Mouse (Mus musculus) heart, postnatal 10 days (tissue): ENCODE results near the gene Cast. TPM values are rescaled to one million over a fixed set of nuclear protein-coding genes. Genes with fewer than 3 reads are reported as not detected.

Source experiments
- DNase-seq, 2 experiments: peaks; one replicate each; pipeline ENCODE4 v3.0.0; 2021
- intact Hi-C: fragments of 180-260 bp; cut with DNase I; formaldehyde crosslinking; loops from one replicate; pipeline ENCODE4 v1.15.1; 2025
- total RNA-seq, 2 experiments: library from RNA; stranded (reverse); gene quantifications; 2 replicates each; pipeline ENCODE4 v1.2.3; 2021

Gene Cast
- 100 to 1,000 TPM; 107 to 108 TPM for total RNA-seq

DNA sequence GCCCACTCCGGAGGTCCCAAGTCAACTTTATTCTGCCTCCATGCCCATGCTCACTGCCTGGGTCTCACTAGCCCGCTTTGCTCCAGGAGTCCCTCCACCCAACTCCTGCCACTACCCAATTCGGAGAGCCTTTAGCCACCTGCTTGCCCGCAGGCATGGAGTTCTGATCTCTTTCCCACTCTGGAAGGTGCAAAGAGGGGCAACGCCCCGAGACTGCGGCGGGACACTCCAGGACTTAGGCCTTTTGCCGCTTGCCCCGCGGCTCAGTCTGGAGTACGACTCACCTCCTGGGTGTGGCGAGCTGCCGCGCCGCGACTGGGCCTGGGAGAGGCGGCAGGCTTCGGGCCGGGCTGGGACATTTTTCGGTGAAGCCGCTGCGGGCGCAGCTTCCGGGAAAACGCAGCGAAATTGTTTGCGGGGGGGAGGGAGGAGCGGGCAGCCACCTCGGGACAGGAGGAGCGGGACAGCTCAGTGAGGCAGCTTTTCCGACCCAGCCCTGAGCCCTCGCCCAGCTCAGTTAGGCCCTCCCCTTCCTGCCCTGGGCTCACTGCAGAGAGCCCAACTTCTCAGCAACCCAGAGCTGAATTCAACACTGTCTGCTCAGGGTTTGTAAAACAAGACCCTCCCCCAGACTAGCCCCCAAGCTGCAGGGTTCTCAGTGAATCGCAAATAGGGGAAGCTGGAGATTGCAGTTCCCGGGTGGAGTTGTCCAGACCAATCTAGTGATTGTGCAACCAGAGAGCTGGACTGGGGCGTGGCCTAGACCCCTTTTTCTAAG is at the start of gene Cast:
TSS of gene Cast (minus strand) at position 659 of the 778 bp plus-strand sequence.
- intact Hi-C loops, result loop anchor here (5.0 kb wide), 2 partner anchors 36 to 166 kb away; no protein-coding TSS in a partner anchor
- peak; percentile 74 to 76 for DNase-seq

GRCm38 (mm10) chr13:74854338-74855047 is 45.9 kb upstream of the Cast start:
- intact Hi-C loops, result loop anchor here (1.0 to 10.0 kb wide), 3 partner anchors 215 to 1170 kb away; partner anchors contain the start of gene Erap1
- peak; percentile 82 to 84 for DNase-seq

- intact Hi-C loops, result loop anchor here (10.0 kb wide), 2 partner anchors 506 to 1174 kb away; no protein-coding TSS in a partner anchor
Measured at GRCm38 (mm10) chr13:74850823-74851222, 42.2 kb upstream of the Cast start.

GRCm38 (mm10) chr13:74845886-74846285 is 37.3 kb upstream of the Cast start:
- intact Hi-C loops, result no loop called here
- DNase-seq, result no peak

More at GRCm38 (mm10) chr13:74850823-74851222, 42.2 kb upstream of the Cast start:
- no peak for DNase-seq

DNA sequence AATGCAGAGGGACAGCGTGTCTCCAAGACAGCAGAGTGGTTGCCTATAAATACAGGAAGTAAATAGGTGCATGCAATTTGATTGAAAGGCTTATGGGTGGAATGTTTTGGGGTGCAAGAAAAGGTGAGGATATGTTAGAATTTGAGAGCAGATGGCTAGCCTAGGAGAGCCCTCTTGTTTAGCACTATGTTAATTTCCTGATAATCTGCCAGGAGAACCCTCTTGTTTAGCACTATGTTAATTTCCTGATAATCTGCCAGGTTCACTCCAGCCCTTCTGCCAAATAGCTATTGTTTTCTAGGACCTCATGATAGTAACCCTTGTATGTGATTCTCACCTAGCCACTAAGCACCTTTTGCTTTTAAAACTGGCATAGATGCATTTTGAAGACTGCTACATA is 25.9 kb upstream of the Cast start:
- no peak for DNase-seq
- intact Hi-C loops, result no loop called here

GRCm38 (mm10) chr13:74822095-74822494 is 13.5 kb upstream of the Cast start:
- intact Hi-C loops, result no loop called here
- no peak for DNase-seq

DNA sequence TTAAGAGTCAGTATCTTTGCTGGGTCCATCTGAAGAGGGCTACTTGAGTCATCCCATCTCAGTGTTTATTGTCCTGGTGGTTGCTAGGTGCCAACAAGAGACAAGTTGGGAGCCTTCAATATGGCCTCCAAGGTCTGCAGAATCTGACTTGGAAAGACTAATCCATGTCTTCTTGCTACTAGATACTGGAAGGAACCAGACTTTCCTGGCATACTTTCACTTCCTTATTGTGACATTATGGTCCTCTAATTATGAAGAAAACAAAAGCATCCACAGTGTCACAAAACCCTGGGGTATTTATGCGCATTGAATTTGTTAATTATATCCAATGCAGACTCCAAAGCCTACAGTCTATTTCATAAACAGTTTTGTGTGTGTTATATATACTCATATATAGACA is 7.1 kb upstream of the Cast start:
- intact Hi-C loops, result no loop called here
- no peak for DNase-seq

DNA sequence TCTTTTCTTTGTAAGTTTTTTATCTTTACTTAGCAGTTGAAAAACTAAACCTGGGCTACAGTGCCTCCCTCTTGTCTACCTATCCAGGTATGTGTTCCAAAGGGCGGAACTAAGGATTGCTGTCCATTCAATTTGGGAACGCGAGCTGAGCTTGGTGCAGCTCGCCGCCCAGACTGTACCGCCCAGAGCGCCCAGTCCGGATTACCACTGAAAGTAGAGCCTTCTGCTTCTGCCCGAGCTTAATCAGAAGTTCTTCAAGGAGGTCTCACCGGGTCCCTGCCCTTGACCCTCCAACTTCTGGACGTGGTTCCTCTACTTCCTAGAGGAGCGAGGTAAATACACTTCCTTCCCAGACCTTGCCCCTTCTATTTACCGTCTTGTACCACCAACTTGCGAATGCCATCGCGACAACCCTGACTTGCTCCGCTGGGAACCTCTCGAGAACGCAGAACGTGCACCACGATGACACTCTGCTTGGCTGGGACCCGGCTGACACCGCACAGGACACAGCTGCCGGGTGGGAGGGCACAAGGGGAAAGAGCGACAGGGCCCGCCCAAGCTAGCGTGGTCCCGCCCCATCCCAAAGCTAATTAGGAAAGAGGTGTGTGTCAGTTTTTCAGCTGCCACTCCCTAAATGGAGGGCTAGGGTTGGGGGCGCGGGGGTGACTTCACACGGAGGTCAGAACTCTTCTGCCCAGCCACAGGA is 1.0 kb downstream of the Cast start:
- intact Hi-C loops, result loop anchor here (5.0 kb wide), 2 partner anchors 35 to 165 kb away; no protein-coding TSS in a partner anchor
- DNase-seq, result peak; percentile 90 to 92

DNA sequence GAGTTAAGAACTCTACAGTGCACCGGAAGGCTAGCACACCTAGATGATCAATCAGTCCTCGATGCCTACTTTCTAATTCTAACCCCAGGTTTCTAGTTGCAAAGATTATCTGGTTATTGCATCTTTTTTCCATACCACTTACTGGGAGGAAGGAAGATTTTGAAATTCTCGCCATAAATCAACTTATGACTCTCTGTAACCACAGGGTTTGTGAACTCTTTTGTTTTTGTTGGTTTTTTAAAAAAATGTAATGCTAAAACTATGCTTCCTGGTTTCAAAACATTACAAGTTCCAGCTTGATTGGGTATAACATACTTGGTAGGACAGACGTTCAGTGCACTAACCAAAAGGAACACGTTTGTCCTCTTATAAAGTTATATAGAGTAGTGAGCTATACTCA is 1.7 kb downstream of the Cast start:
- DNase-seq, result no peak
- intact Hi-C loops, result loop anchor here (5.0 kb wide), 2 partner anchors 35 to 165 kb away; no protein-coding TSS in a partner anchor

DNA sequence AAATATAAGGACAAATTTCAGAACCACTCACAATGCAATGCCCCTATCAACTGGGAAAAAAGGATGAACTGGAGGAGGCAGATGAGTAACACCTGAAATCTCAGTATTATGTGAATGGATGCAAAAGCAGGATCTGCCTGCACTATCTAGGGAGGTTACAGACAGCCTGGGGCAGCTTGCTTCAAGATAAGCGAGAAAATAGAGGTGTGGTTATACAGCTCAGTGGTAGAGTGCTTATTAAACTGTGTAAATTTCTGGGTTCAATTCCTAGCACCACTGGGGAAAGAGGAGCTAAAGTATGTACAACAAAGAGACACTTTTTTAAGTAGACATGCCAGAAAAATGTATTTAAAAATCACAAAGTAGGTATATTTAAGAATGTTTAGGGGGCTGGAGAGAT is 14.2 kb downstream of the Cast start:
- no peak for DNase-seq
- intact Hi-C loops, result no loop called here

GRCm38 (mm10) chr13:74787681-74788080 is 20.9 kb downstream of the Cast start:
- intact Hi-C loops, result no loop called here
- DNase-seq, result no peak

DNA sequence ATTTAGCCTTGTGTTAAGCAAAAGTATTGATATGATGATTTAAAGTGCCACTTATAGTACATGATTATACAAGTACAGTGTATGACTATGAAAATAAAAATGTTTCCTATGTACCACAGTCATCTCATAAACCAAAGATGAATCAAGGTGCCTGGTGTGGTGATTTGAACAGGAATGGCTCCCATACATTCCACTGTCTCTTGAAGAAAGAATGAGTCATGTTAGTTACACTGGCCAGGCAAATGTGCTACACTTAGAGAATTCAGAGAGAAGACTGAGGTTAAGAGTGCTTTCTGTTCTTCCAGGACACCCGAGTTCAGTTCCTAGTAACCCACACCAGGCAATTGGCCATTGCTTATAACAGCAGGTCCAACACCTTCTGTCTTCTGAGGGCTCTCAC is 36.5 kb downstream of the Cast start:
- intact Hi-C loops, result loop anchor here (5.0 kb wide), 2 partner anchors 35 to 135 kb away; partner anchors contain the start of genes Cast and Erap1
- no peak for DNase-seq

- intact Hi-C loops, result loop anchor here (5.0 kb wide), 2 partner anchors 37 to 133 kb away; partner anchors contain the start of genes Cast and Erap1
- peak; percentile 95 for DNase-seq
Measured at GRCm38 (mm10) chr13:74770480-74770879, 38.1 kb downstream of the Cast start.

GRCm38 (mm10) chr13:74769871-74770270 is 38.7 kb downstream of the Cast start:
- peak; percentile 13 to 15 for DNase-seq
- intact Hi-C loops, result loop anchor here (5.0 kb wide), 2 partner anchors 37 to 133 kb away; partner anchors contain the start of genes Cast and Erap1

DNA sequence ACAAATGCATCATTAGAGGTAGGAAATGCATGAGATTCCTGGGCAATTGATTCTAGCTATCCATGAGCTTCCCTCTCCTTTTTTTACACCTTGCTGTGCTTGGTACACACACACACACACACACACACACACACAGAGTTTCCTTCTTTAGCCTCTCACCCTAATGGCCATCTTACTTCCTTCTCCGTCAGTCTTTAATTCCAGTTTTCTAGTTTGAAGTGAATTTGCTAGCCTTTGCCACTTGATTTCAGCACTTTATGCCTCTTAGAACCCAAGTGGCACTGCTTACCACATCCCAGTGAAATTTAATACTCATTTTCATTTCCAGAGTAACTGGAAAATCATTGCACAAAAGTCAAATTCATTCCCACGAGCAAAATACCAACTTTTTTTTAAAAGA is 41.4 kb downstream of the Cast start:
- no peak for DNase-seq
- intact Hi-C loops, result no loop called here

- intact Hi-C loops, result no loop called here
- no peak for DNase-seq
Measured at GRCm38 (mm10) chr13:74762741-74763140, 45.9 kb downstream of the Cast start.

GRCm38 (mm10) chr13:74759152-74759551 is 49.5 kb downstream of the Cast start:
- no peak for DNase-seq
- intact Hi-C loops, result no loop called here

DNA sequence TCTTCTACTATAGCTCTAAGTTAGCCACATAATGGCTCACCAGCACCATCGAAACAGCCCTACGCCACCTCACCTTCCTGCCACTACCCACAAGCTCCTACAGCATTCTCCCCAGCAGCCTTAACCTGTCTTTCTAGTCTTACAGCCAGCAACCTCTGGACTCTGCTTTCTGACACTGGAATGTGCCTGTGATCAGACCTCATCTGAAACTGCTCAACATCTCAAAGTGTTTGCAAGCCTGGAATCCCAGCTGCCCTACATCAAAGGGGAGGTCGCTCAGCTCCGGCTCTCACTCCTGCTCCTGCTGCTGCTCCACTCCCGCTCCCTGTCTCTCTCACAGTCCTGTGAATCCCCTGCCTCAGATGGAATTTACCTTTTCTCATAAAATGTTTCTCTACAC is 65.4 kb downstream of the Cast start:
- intact Hi-C loops, result no loop called here
- DNase-seq, result peak in 1 of 2 experiments; percentile 2

DNA sequence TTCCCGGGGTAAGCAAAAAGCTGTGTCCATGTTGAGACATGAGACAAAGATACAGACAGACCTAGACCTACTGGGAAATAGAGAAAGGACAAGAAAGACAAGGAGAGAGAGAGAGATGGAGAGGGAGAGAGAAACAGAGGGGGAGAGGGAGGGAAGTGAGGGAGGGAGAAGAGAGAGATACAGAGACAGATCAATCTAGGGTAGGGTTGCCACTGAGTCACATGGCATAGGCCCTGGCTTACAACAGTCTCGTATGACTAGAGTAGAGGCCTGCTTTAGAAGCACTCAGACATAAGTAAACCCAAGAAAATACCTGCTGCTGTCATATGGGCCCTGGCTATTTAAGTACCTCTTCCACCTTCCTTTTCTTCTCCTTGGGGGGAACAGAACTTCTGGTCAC is 72.2 kb downstream of the Cast start:
- no peak for DNase-seq
- intact Hi-C loops, result no loop called here

DNA sequence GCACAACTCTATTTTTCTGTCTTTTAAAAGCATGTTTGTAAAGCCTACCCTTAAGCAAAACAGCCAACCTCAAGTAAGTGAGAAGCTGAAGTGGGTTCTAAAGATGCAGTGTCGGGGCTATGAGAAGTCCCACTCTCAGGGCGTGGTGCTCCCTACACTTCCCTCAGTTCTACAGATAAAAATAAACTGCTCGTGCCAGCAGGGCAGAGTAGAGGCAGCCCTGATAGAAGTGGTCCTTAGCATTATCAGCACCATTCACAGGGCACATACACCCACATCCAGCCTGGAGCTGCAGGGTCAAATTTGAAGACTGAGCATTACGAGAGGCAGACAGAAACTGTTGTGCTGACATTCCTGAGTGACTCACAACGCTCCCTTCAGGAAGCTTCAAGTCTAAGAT is 72.8 kb downstream of the Cast start:
- no peak for DNase-seq
- intact Hi-C loops, result no loop called here

DNA sequence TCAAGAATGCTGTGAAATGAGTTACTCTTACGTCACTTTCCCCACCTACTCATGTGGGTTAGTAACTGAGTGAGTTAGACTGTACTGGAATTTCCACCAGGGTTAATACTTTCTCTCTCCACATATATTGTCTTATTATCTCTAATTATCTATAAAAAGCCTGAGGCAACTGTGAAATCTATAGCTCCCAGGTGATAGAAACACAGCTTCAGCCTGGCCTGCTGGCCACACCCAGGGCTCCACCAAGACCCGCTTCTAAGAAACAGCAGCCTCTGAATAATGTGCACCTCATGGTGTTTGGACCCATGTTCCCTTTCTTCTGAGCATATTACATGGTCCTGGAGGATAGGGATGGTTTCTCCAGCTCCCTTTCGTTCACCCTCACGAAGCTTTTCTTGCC is 74.9 kb downstream of the Cast start:
- no peak for DNase-seq
- intact Hi-C loops, result loop anchor here (5.0 kb wide), 1 partner anchor 71 kb away; no protein-coding TSS in a partner anchor
